Mouse (Mus musculus) forebrain, embryonic 13.5 days (tissue): Measurements from ENCODE around the gene Itgal. TPM values are rescaled to one million over a fixed set of nuclear protein-coding genes. Genes with fewer than 3 reads are reported as not detected.
"Not testable (repeated sequence)": the region's sequence is repeated elsewhere in the genome, so short reads cannot be mapped to it uniquely, and the experiment has no call there.

Experiments used
- ATAC-seq: fragments of 200-750 bp; cut with Nextera tagmentation; 2 replicates; pipeline ENCODE4 v1.8.0; 2017
- H3K27ac ChIP-seq: fragments of 300-500 bp; sonication (generic); 2 replicates; pipeline ENCODE4 v1.5.1; 2015; ENCODE audit warnings: inconsistent platforms, mild to moderate bottlenecking, moderate library complexity
- H3K27me3 ChIP-seq: fragments of 300-500 bp; sonication (generic); 2 replicates; pipeline ENCODE4 v1.6.1; 2015; ENCODE audit warnings: mild to moderate bottlenecking, inconsistent platforms
- H3K36me3 ChIP-seq: fragments of 300-500 bp; sonication (generic); 2 replicates; pipeline ENCODE4 v1.6.1; 2015; ENCODE audit warnings: mild to moderate bottlenecking, inconsistent platforms; ENCODE audit not compliant: poor library complexity, severe bottlenecking
- H3K4me1 ChIP-seq: fragments of 300-500 bp; sonication (generic); 2 replicates; pipeline ENCODE4 v1.6.1; 2015; ENCODE audit warnings: inconsistent platforms
- H3K4me2 ChIP-seq: fragments of 300-500 bp; sonication (generic); 2 replicates; pipeline ENCODE4 v1.6.1; 2015; ENCODE audit warnings: inconsistent platforms, mild to moderate bottlenecking, moderate library complexity
- H3K4me3 ChIP-seq: fragments of 300-500 bp; sonication (generic); 2 replicates; pipeline ENCODE4 v1.5.1; 2015; ENCODE audit warnings: mild to moderate bottlenecking, inconsistent platforms
- H3K9ac ChIP-seq: fragments of 300-500 bp; sonication (generic); 2 replicates; pipeline ENCODE4 v1.6.1; 2015; ENCODE audit warnings: mild to moderate bottlenecking, inconsistent platforms
- H3K9me3 ChIP-seq: fragments of 300-500 bp; sonication (generic); replicated peaks from 2 replicates; pipeline ENCODE4 v1.6.1; 2016; ENCODE audit warnings: inconsistent platforms
- WGBS: fragments of 180-500 bp; shearing (Covaris S2); methylation state at CpG from one replicate; pipeline ENCODE4 v1.1.7; 2015; 5-methylcytosine and 5-hydroxymethylcytosine counted together
- polyA plus RNA-seq: library from polyadenylated mRNA; unstranded; fragments of >200 nt; fragmentation: Nextera tagmentation; extraction: Ambion mirVana; gene quantifications from 2 replicates; pipeline ENCODE4 v1.2.1, GENCODE M21; 2015

The Itgal gene
- polyA plus RNA-seq, 1 experiment from 2014 or later: 0.26 TPM

GRCm38 (mm10) chr7:127324944-127325343 lies 28.9 kb downstream of the Itgal start:
- Histone ChIP-seq H3K4me1 (no peaks in the 10 kb centered on the region), H3K27ac (no peak overlapping the region), H3K27me3 (no peaks in the 10 kb centered on the region), H3K9ac (no peak overlapping the region), H3K9me3 (no peaks in the 10 kb centered on the region), H3K36me3 (no peaks in the 10 kb centered on the region), H3K4me3 (no peak overlapping the region), H3K4me2 (no peak overlapping the region)
- no peak for ATAC-seq
- WGBS: 86% methylated on average over 7 of the region's 7 CpGs

- WGBS: 85% methylated on average over 8 of the region's 8 CpGs
- H3K27ac ChIP-seq: no peak overlapping the region
- no peak overlapping the region for H3K9ac ChIP-seq
- no peaks in the 10 kb centered on the region for H3K36me3 ChIP-seq
- no peaks in the 10 kb centered on the region for H3K4me1 ChIP-seq
- no peak overlapping the region for H3K4me2 ChIP-seq
- ATAC-seq: no peak
- no peak overlapping the region for H3K4me3 ChIP-seq
- H3K27me3 ChIP-seq: no peaks in the 10 kb centered on the region
- no peaks in the 10 kb centered on the region for H3K9me3 ChIP-seq
Observed at GRCm38 (mm10) chr7:127325550-127325949, 29.5 kb downstream of the Itgal start.

- H3K27ac ChIP-seq: no peak overlapping the region
- no peaks in the 10 kb centered on the region for H3K27me3 ChIP-seq
- no peaks in the 10 kb centered on the region for H3K36me3 ChIP-seq
- no peaks in the 10 kb centered on the region for H3K9me3 ChIP-seq
- ATAC-seq: no peak
- no peak overlapping the region for H3K9ac ChIP-seq
- H3K4me2 ChIP-seq: no peak overlapping the region
- no peak overlapping the region for H3K4me3 ChIP-seq
- no CpG with 5 or more reads among the region's 2 CpGs for WGBS
- no peaks in the 10 kb centered on the region for H3K4me1 ChIP-seq
Observed at GRCm38 (mm10) chr7:127326685-127327084, 30.6 kb downstream of the Itgal start.

GRCm38 (mm10) chr7:127333240-127333639 lies 37.2 kb downstream of the Itgal start:
- no peaks in the 10 kb centered on the region for H3K36me3 ChIP-seq
- no peak for ATAC-seq
- no peak overlapping the region for H3K4me2 ChIP-seq
- no peak overlapping the region for H3K27ac ChIP-seq
- 87% methylated on average over 6 of the region's 6 CpGs for WGBS
- H3K9ac ChIP-seq: no peak overlapping the region
- H3K27me3 ChIP-seq: no peaks in the 10 kb centered on the region
- H3K4me1 ChIP-seq: no peaks in the 10 kb centered on the region
- no peaks in the 10 kb centered on the region for H3K9me3 ChIP-seq
- H3K4me3 ChIP-seq: no peak overlapping the region

- no peak for ATAC-seq
- Histone ChIP-seq H3K4me3 (no peak overlapping the region), H3K9me3 (no peaks in the 10 kb centered on the region), H3K4me1 (no peaks in the 10 kb centered on the region), H3K27me3 (no peaks in the 10 kb centered on the region), H3K27ac (no peak overlapping the region), H3K9ac (no peak overlapping the region), H3K4me2 (no peak overlapping the region), H3K36me3 (0 out of 2 replicates have a peak, but pooled peaks cover 4% of the 10 kb centered on the region)
- WGBS: 89% methylated on average over 4 of the region's 4 CpGs
Observed at GRCm38 (mm10) chr7:127335604-127336003, 39.5 kb downstream of the Itgal start.

GRCm38 (mm10) chr7:127337636-127338035 lies 41.6 kb downstream of the Itgal start:
- Histone ChIP-seq H3K36me3 (peaks cover 17% of the 10 kb centered on the region), H3K9ac (no peak overlapping the region), H3K4me2 (no peak overlapping the region), H3K27me3 (no peaks in the 10 kb centered on the region), H3K27ac (no peak overlapping the region), H3K9me3 (no peaks in the 10 kb centered on the region), H3K4me1 (no peaks in the 10 kb centered on the region), H3K4me3 (no peak overlapping the region)
- 84% methylated on average over 4 of the region's 4 CpGs for WGBS
- ATAC-seq: no peak

- peaks cover 12% of the 10 kb centered on the region for H3K4me1 ChIP-seq
- H3K27ac ChIP-seq: no peak overlapping the region
- peak overlapping the region; percentile 21; the same call in 1 of the 2 replicates for H3K9ac ChIP-seq
- peaks cover 32% of the 10 kb centered on the region for H3K36me3 ChIP-seq
- H3K4me2 ChIP-seq: no peak overlapping the region
- no peak for ATAC-seq
- H3K9me3 ChIP-seq: no peaks in the 10 kb centered on the region
- H3K4me3 ChIP-seq: no peak overlapping the region
- WGBS: 96% methylated on average over 8 of the region's 8 CpGs
- H3K27me3 ChIP-seq: no peaks in the 10 kb centered on the region
Observed at GRCm38 (mm10) chr7:127341356-127341755, 45.3 kb downstream of the Itgal start.

GRCm38 (mm10) chr7:127341861-127342260 lies 45.8 kb downstream of the Itgal start:
- peak overlapping the region; percentile 21 for H3K9ac ChIP-seq
- peaks cover 32% of the 10 kb centered on the region for H3K36me3 ChIP-seq
- H3K4me3 ChIP-seq, H3K4me2 ChIP-seq, H3K27ac ChIP-seq, H3K9me3 ChIP-seq, H3K27me3 ChIP-seq, ATAC-seq: not testable (repeated sequence)
- 95% methylated on average over 6 of the region's 6 CpGs for WGBS
- peaks cover 17% of the 10 kb centered on the region for H3K4me1 ChIP-seq

GRCm38 (mm10) chr7:127342332-127342731 lies 46.3 kb downstream of the Itgal start:
- ATAC-seq: no peak
- Histone ChIP-seq H3K4me2 (no peak overlapping the region), H3K9ac (no peak overlapping the region), H3K27me3 (no peaks in the 10 kb centered on the region), H3K36me3 (peaks cover 32% of the 10 kb centered on the region), H3K4me3 (no peak overlapping the region), H3K4me1 (peaks cover 21% of the 10 kb centered on the region), H3K9me3 (no peaks in the 10 kb centered on the region), H3K27ac (no peak overlapping the region)
- WGBS: 71% methylated on average over 4 of the region's 4 CpGs

GRCm38 (mm10) chr7:127342888-127343287 lies 46.8 kb downstream of the Itgal start:
- Histone ChIP-seq H3K9me3 (no peaks in the 10 kb centered on the region), H3K27ac (no peak overlapping the region), H3K4me3 (no peak overlapping the region), H3K4me2 (no peak overlapping the region), H3K36me3 (peaks cover 32% of the 10 kb centered on the region), H3K9ac (no peak overlapping the region), H3K4me1 (peaks cover 21% of the 10 kb centered on the region), H3K27me3 (no peaks in the 10 kb centered on the region)
- 97% methylated on average over 7 of the region's 7 CpGs for WGBS
- no peak for ATAC-seq

GRCm38 (mm10) chr7:127343351-127344019 lies 47.4 kb downstream of the Itgal start:
- ATAC-seq: no peak

GRCm38 (mm10) chr7:127344371-127344770 lies 48.3 kb downstream of the Itgal start:
- H3K4me1 ChIP-seq: peaks cover 21% of the 10 kb centered on the region
- H3K9ac ChIP-seq: peak overlapping the region; percentile 93
- WGBS: 90% methylated on average over 8 of the region's 8 CpGs
- ATAC-seq: no peak
- H3K4me3 ChIP-seq: peak overlapping the region; percentile 94
- H3K4me2 ChIP-seq: peak overlapping the region; percentile 86
- H3K27ac ChIP-seq: no peak overlapping the region
- peaks cover 32% of the 10 kb centered on the region for H3K36me3 ChIP-seq
- H3K9me3 ChIP-seq: no peaks in the 10 kb centered on the region
- no peaks in the 10 kb centered on the region for H3K27me3 ChIP-seq

More at GRCm38 (mm10) chr7:127343351-127344019, 47.4 kb downstream of the Itgal start:
- no peaks in the 10 kb centered on the region for H3K27me3 ChIP-seq
- H3K9ac ChIP-seq: no peak overlapping the region
- H3K9me3 ChIP-seq: no peaks in the 10 kb centered on the region
- 0 out of 2 replicates have a peak overlapping the region, but pooled peaks have one; percentile 6 for H3K4me3 ChIP-seq
- H3K36me3 ChIP-seq: peaks cover 32% of the 10 kb centered on the region
- no peak overlapping the region for H3K4me2 ChIP-seq
- WGBS: 95% methylated on average over 38 of the region's 38 CpGs
- H3K4me1 ChIP-seq: peaks cover 21% of the 10 kb centered on the region
- no peak overlapping the region for H3K27ac ChIP-seq

- Histone ChIP-seq H3K9ac (peak overlapping the region; percentile 93), H3K36me3 (peaks cover 32% of the 10 kb centered on the region), H3K4me2 (peak overlapping the region; percentile 86), H3K4me1 (peaks cover 21% of the 10 kb centered on the region), H3K9me3 (no peaks in the 10 kb centered on the region), H3K27me3 (no peaks in the 10 kb centered on the region), H3K4me3 (peak overlapping the region; percentile 94), H3K27ac (peak overlapping the region; percentile 83)
- WGBS: under 1% methylated on average over 36 of the region's 42 CpGs
- ATAC-seq: peak; percentile 23
Observed at GRCm38 (mm10) chr7:127345092-127345491, 49.0 kb downstream of the Itgal start.
